Mouse (Mus musculus): Measurements from ENCODE around the gene Gadd45g. TPM values are rescaled to one million over a fixed set of nuclear protein-coding genes. Genes with fewer than 3 reads are reported as not detected.

Gene Gadd45g
- polyA plus RNA-seq, 1 experiment from 2014 or later = 122 TPM

- Histone ChIP-seq H3K4me2 (ENCODE audit: low read length) (no peak overlapping the region), H3K27me3 (replicated peaks; ENCODE audit: control insufficient read depth, insufficient read depth, low read length) (peaks cover 24% of the 10 kb centered on the region), H3K36me3 (ENCODE audit: control insufficient read depth, insufficient read depth) (no peaks in the 10 kb centered on the region), H3K9me3 (ENCODE audit: control insufficient read depth, low read length) (no peaks in the 10 kb centered on the region), H3K27ac (ENCODE audit: low read length) (no peak overlapping the region), H3K4me3 (replicated peaks; ENCODE audit: low read length) (no peak overlapping the region), H3K4me1 (replicated peaks; ENCODE audit: control insufficient read depth, insufficient read depth, low read length) (peaks cover 30% of the 10 kb centered on the region), H3K9ac (replicated peaks; ENCODE audit: low read depth, low read length) (no peak overlapping the region)
- ATAC-seq = no peak
- 3% methylated on average over 5 of the region's 5 CpGs for WGBS
Measured at GRCm38 (mm10) chr13:51842191-51842590, 4.3 kb upstream of the Gadd45g start.

GRCm38 (mm10) chr13:51842773-51843172 is 3.7 kb upstream of the Gadd45g start:
- Histone ChIP-seq H3K4me3 (replicated peaks; ENCODE audit: low read length) (no peak overlapping the region), H3K4me1 (replicated peaks; ENCODE audit: control insufficient read depth, insufficient read depth, low read length) (peaks cover 34% of the 10 kb centered on the region), H3K27me3 (replicated peaks; ENCODE audit: control insufficient read depth, insufficient read depth, low read length) (peaks cover 24% of the 10 kb centered on the region), H3K36me3 (ENCODE audit: control insufficient read depth, insufficient read depth) (no peaks in the 10 kb centered on the region), H3K9me3 (ENCODE audit: control insufficient read depth, low read length) (no peaks in the 10 kb centered on the region), H3K9ac (replicated peaks; ENCODE audit: low read depth, low read length) (peak overlapping the region; percentile 39), H3K4me2 (ENCODE audit: low read length) (0 out of 2 replicates have a peak overlapping the region, but pooled peaks have one; percentile 10), H3K27ac (ENCODE audit: low read length) (no peak overlapping the region)
- WGBS = 7% methylated on average over 12 of the region's 12 CpGs
- ATAC-seq = no peak

DNA sequence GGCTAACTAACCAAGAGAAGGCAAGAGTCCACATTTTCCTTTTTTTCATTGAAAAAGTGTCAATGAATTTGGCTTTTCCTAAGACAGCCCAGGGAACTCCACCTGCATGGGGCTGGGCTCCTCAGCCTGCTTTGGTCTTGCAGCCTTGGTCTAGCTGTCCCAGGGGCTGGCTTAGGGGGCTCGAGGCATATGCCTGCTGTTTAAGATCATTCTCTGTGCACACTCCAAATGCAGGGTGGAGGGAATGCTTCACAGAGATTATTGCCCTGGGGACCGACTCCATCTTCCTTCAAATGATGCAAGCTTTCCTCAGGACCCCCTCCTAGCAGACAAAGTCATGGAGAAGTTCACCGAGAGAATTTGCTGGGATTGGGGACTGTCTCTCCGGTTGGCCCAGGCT is 3.2 kb upstream of the Gadd45g start:
- ATAC-seq = no peak

DNA sequence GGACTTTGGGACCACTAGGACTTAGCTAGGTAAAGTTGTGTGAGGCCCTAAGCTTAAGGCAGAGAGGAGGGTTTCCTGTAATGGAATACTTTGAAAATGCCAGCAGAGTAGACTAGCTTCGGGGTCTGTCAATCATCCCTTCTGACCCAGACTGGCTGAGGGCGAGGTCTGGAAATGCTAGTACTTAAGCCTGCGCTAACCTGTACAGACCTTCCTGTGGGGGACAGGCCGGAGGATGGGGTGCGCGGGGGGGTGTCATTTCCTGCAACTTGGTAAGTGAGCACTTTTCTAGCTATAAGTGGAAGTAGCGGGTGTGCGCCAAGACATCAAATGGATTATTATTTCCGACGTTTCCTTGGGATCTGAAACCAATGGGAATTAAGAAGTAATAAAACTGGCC is 2.4 kb upstream of the Gadd45g start:
- WGBS = 88% methylated on average over 10 of the region's 10 CpGs
- H3K4me1 ChIP-seq (replicated peaks; ENCODE audit: control insufficient read depth, insufficient read depth, low read length) = peaks cover 48% of the 10 kb centered on the region

More for the DNA sequence above, 3.2 kb upstream of the Gadd45g start:
- Histone ChIP-seq H3K9ac (replicated peaks; ENCODE audit: low read depth, low read length) (no peak overlapping the region), H3K4me1 (replicated peaks; ENCODE audit: control insufficient read depth, insufficient read depth, low read length) (peaks cover 39% of the 10 kb centered on the region), H3K4me2 (ENCODE audit: low read length) (no peak overlapping the region), H3K27me3 (replicated peaks; ENCODE audit: control insufficient read depth, insufficient read depth, low read length) (peaks cover 24% of the 10 kb centered on the region), H3K36me3 (ENCODE audit: control insufficient read depth, insufficient read depth) (no peaks in the 10 kb centered on the region), H3K4me3 (replicated peaks; ENCODE audit: low read length) (no peak overlapping the region), H3K9me3 (ENCODE audit: control insufficient read depth, low read length) (no peaks in the 10 kb centered on the region), H3K27ac (ENCODE audit: low read length) (no peak overlapping the region)
- WGBS = 68% methylated on average over 4 of the region's 4 CpGs

DNA sequence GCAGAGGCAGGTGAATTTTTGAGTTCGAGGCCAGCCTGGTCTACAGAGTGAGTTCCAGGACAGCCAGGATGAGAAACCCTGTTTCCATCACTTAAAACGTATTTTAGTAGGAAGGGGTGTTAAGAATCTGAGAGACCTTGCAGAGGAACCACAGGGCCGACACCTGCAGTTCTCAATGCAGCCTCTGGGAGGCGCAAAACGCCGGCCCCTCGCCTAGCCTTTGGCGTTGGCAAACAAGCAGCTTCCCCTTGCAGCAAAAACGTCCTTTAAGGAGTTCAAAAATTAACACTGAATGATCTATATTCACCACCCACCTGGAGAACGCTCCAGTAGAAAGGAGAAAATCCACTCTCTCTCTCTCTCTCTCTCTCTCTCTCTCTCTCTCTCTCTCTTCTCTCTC is 1.8 kb upstream of the Gadd45g start:
- peaks cover 53% of the 10 kb centered on the region for H3K4me1 ChIP-seq (replicated peaks; ENCODE audit: control insufficient read depth, insufficient read depth, low read length)
- H3K9me3 ChIP-seq (ENCODE audit: control insufficient read depth, low read length) = no peaks in the 10 kb centered on the region
- peaks cover 16% of the 10 kb centered on the region for H3K27me3 ChIP-seq (replicated peaks; ENCODE audit: control insufficient read depth, insufficient read depth, low read length)
- no peaks in the 10 kb centered on the region for H3K36me3 ChIP-seq (ENCODE audit: control insufficient read depth, insufficient read depth)
- no peak overlapping the region for H3K4me2 ChIP-seq (ENCODE audit: low read length)
- no peak overlapping the region for H3K27ac ChIP-seq (ENCODE audit: low read length)
- no peak overlapping the region for H3K9ac ChIP-seq (replicated peaks; ENCODE audit: low read depth, low read length)
- no peak for ATAC-seq
- H3K4me3 ChIP-seq (replicated peaks; ENCODE audit: low read length) = no peak overlapping the region
- WGBS = 15% methylated on average over 10 of the region's 10 CpGs

More for the DNA sequence above, 2.4 kb upstream of the Gadd45g start:
- Histone ChIP-seq H3K9ac (replicated peaks; ENCODE audit: low read depth, low read length) (no peak overlapping the region), H3K36me3 (ENCODE audit: control insufficient read depth, insufficient read depth) (no peaks in the 10 kb centered on the region), H3K27me3 (replicated peaks; ENCODE audit: control insufficient read depth, insufficient read depth, low read length) (peaks cover 21% of the 10 kb centered on the region), H3K4me2 (ENCODE audit: low read length) (no peak overlapping the region), H3K9me3 (ENCODE audit: control insufficient read depth, low read length) (no peaks in the 10 kb centered on the region), H3K4me3 (replicated peaks; ENCODE audit: low read length) (no peak overlapping the region), H3K27ac (ENCODE audit: low read length) (no peak overlapping the region)
- no peak for ATAC-seq

DNA sequence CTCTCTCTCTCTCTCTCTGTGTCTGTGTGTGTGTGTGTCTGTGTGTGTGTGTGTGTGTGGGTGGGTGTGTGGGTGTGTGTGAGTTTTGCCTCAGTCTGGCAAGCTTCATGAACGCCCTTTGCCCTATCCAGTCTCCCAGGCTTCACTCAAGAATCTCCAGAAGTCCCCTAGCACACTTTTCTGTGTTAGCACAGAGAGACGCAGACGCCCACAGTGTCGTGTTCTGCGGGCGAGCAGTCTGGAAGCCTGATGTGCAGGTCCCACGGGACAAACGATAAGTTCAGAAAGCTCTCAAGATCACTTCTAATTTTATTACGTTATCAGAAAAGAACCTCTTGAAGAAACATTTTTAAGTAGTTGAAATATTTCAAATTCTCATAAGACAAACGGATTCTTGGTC is 1.4 kb upstream of the Gadd45g start:
- 6% methylated on average over 10 of the region's 10 CpGs for WGBS
- H3K27ac ChIP-seq (ENCODE audit: low read length) = peak overlapping the region; percentile 97
- H3K4me1 ChIP-seq (replicated peaks; ENCODE audit: control insufficient read depth, insufficient read depth, low read length) = peaks cover 55% of the 10 kb centered on the region
- no peaks in the 10 kb centered on the region for H3K36me3 ChIP-seq (ENCODE audit: control insufficient read depth, insufficient read depth)
- H3K9ac ChIP-seq (replicated peaks; ENCODE audit: low read depth, low read length) = 0 out of 2 replicates have a peak overlapping the region, but pooled peaks have one; percentile 33
- ATAC-seq = no peak
- peak overlapping the region; percentile 65 for H3K4me3 ChIP-seq (replicated peaks; ENCODE audit: low read length)
- H3K9me3 ChIP-seq (ENCODE audit: control insufficient read depth, low read length) = no peaks in the 10 kb centered on the region
- peaks cover 14% of the 10 kb centered on the region for H3K27me3 ChIP-seq (replicated peaks; ENCODE audit: control insufficient read depth, insufficient read depth, low read length)
- peak overlapping the region; percentile 93 for H3K4me2 ChIP-seq (ENCODE audit: low read length)

GRCm38 (mm10) chr13:51845591-51846191 is 787 bp upstream of the Gadd45g start:
- peak overlapping the region; percentile 65 for H3K4me3 ChIP-seq (replicated peaks; ENCODE audit: low read length)
- ATAC-seq = peak; percentile 69
- H3K27ac ChIP-seq (ENCODE audit: low read length) = peak overlapping the region; percentile 97
- peak overlapping the region; percentile 70 for H3K9ac ChIP-seq (replicated peaks; ENCODE audit: low read depth, low read length)
- H3K4me2 ChIP-seq (ENCODE audit: low read length) = peak overlapping the region; percentile 93
- H3K9me3 ChIP-seq (ENCODE audit: control insufficient read depth, low read length) = no peaks in the 10 kb centered on the region
- no peaks in the 10 kb centered on the region for H3K36me3 ChIP-seq (ENCODE audit: control insufficient read depth, insufficient read depth)
- H3K27me3 ChIP-seq (replicated peaks; ENCODE audit: control insufficient read depth, insufficient read depth, low read length) = peaks cover 7% of the 10 kb centered on the region; the same call in 1 of the 2 replicates
- H3K4me1 ChIP-seq (replicated peaks; ENCODE audit: control insufficient read depth, insufficient read depth, low read length) = peaks cover 55% of the 10 kb centered on the region
- WGBS = under 1% methylated on average over 45 of the region's 45 CpGs

GRCm38 (mm10) chr13:51846868-51847793 is 653 bp downstream of the Gadd45g start:
- no peaks in the 10 kb centered on the region for H3K36me3 ChIP-seq (ENCODE audit: control insufficient read depth, insufficient read depth)
- peak overlapping the region; percentile 97 for H3K27ac ChIP-seq (ENCODE audit: low read length)
- H3K4me2 ChIP-seq (ENCODE audit: low read length) = peak overlapping the region; percentile 93
- peak; percentile 15 for ATAC-seq
- H3K27me3 ChIP-seq (replicated peaks; ENCODE audit: control insufficient read depth, insufficient read depth, low read length) = peaks cover 7% of the 10 kb centered on the region; the same call in 1 of the 2 replicates
- peak overlapping the region; percentile 73 for H3K9ac ChIP-seq (replicated peaks; ENCODE audit: low read depth, low read length)
- WGBS = under 1% methylated on average over 62 of the region's 63 CpGs
- peak overlapping the region; percentile 65 for H3K4me3 ChIP-seq (replicated peaks; ENCODE audit: low read length)
- peaks cover 46% of the 10 kb centered on the region for H3K4me1 ChIP-seq (replicated peaks; ENCODE audit: control insufficient read depth, insufficient read depth, low read length)
- H3K9me3 ChIP-seq (ENCODE audit: control insufficient read depth, low read length) = no peaks in the 10 kb centered on the region

DNA sequence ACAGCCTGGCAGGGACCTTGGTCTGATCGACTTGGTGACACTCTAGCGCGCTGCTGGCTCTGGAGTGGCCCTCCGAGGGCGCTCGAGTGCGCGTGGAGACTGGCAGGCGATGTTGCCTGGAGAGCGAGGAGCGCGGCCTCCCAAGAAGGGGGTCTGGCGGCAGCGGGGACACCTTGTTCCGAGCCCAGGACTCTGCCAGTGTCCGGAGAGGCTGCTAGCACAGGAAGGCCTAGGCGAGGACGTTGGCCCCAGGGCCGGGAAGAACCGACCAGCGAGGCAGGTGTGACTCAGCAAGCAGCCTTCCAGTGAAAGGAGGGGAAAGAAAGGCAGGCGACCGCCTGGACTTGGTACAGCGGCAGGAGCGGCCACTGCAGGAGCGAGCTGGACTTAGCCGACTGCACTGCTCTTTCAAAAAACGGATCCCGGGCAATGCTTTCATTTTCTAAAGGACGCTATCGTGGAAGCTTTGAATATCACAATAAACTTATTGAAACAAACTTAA is 1.6 kb downstream of the Gadd45g start:
- Histone ChIP-seq H3K4me3 (replicated peaks; ENCODE audit: low read length) (peak overlapping the region; percentile 65), H3K4me2 (ENCODE audit: low read length) (peak overlapping the region; percentile 93), H3K4me1 (replicated peaks; ENCODE audit: control insufficient read depth, insufficient read depth, low read length) (peaks cover 41% of the 10 kb centered on the region), H3K27ac (ENCODE audit: low read length) (peak overlapping the region; percentile 97), H3K9me3 (ENCODE audit: control insufficient read depth, low read length) (no peaks in the 10 kb centered on the region), H3K36me3 (ENCODE audit: control insufficient read depth, insufficient read depth) (no peaks in the 10 kb centered on the region), H3K9ac (replicated peaks; ENCODE audit: low read depth, low read length) (peak overlapping the region; percentile 73), H3K27me3 (replicated peaks; ENCODE audit: control insufficient read depth, insufficient read depth, low read length) (peaks cover 9% of the 10 kb centered on the region; the same call in 1 of the 2 replicates)
- under 1% methylated on average over 31 of the region's 31 CpGs for WGBS
- 0 out of 2 replicates have a peak, but pooled peaks have one; percentile 8 for ATAC-seq

Measured in forebrain, embryonic 16.5 days (tissue).